Mouse (Mus musculus) heart, embryonic 16.5 days (tissue): ENCODE data around the gene Ccdc24. TPM values are rescaled to one million over a fixed set of nuclear protein-coding genes. Genes with fewer than 3 reads are reported as not detected.

Experiments used
- ATAC-seq: fragments of 200-750 bp; cut with Nextera tagmentation; replicated peaks from 2 replicates; pipeline ENCODE4 v1.8.0; 2017; ENCODE audit warnings: moderate number of reproducible peaks; ENCODE audit not compliant: insufficient read depth, low FRiP score; ENCODE audit errors: extremely low read depth
- H3K27ac ChIP-seq: fragments of 300-500 bp; sonication (generic); 2 replicates; pipeline ENCODE4 v1.5.1; 2014; ENCODE audit warnings: mild to moderate bottlenecking, low read length, control low read depth, moderate library complexity
- H3K27me3 ChIP-seq: fragments of 300-500 bp; sonication (generic); 2 replicates; pipeline ENCODE4 v1.6.1; 2014; ENCODE audit warnings: low read length, mixed read lengths; ENCODE audit not compliant: control insufficient read depth, insufficient read depth
- H3K36me3 ChIP-seq: fragments of 300-500 bp; sonication (generic); 2 replicates; pipeline ENCODE4 v1.6.1; 2014; ENCODE audit not compliant: control insufficient read depth, insufficient read depth
- H3K4me1 ChIP-seq: fragments of 300-500 bp; sonication (generic); 2 replicates; pipeline ENCODE4 v1.6.1; 2014; ENCODE audit warnings: low read length, mixed read lengths; ENCODE audit not compliant: control insufficient read depth, insufficient read depth
- H3K4me2 ChIP-seq: fragments of 300-500 bp; sonication (generic); 2 replicates; pipeline ENCODE4 v1.6.1; 2014; ENCODE audit warnings: low read depth, mild to moderate bottlenecking, control low read depth, low read length
- H3K4me3 ChIP-seq: fragments of 300-500 bp; sonication (generic); 2 replicates; pipeline ENCODE4 v1.5.1; 2014; ENCODE audit warnings: mild to moderate bottlenecking, control low read depth, low read length
- H3K9ac ChIP-seq: fragments of 300-500 bp; sonication (generic); 2 replicates; pipeline ENCODE4 v1.6.1; 2014; ENCODE audit warnings: low read length, control low read depth
- H3K9me3 ChIP-seq: fragments of 300-500 bp; sonication (generic); replicated peaks from 2 replicates; pipeline ENCODE4 v1.6.1; 2016; ENCODE audit warnings: low read length; ENCODE audit not compliant: control insufficient read depth
- WGBS: fragments of 180-500 bp; shearing (Covaris S2); extraction: QIAGEN DNeasy Blood & Tissue Kit; methylation state at CpG from one replicate; pipeline ENCODE4 v1.1.7; 2014; 5-methylcytosine and 5-hydroxymethylcytosine counted together
- polyA plus RNA-seq: library from polyadenylated mRNA; unstranded; fragments of >200 nt; fragmentation: Nextera tagmentation; extraction: Ambion mirVana; gene quantifications from 2 replicates; pipeline ENCODE4 v1.2.1, GENCODE M21; 2015

The Ccdc24 gene
- polyA plus RNA-seq, result 0.51 and 0.55 TPM in 2 replicates

DNA sequence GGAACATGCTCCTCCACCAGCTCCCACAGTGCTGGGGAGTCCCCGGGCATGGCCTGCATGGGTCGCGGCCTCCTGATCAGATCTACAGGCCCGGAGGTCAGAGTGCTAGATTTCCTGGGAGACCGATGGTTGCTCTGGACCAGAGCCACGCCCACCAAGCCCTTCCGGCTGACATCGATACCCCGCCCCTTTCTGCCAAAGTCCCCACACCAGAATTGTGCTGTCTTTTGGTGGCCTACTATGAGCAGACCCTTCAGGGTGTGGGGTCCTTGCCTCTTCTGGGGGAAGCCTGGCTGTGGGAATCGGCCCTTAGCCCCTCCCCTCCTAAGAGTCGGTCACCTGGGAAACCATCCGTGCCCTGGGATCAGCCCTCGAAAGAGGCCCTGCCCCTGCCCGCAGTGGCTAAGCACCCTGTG, at the start of gene Ccdc24:
Gene Ccdc24 (minus strand): TSS at position 87 of the 416 bp plus-strand sequence.
- H3K36me3 ChIP-seq, result peaks cover 4% of the 10 kb centered on the region; the same call in 1 of the 2 replicates
- no peak; the same call in 1 of the 2 replicates for ATAC-seq
- peak within 1 kb of the TSS; percentile 58 for H3K9ac ChIP-seq
- H3K9me3 ChIP-seq, result no peaks in the 10 kb centered on the region
- 14% methylated on average over 14 of the region's 14 CpGs for WGBS
- H3K4me1 ChIP-seq, result peaks cover 5% of the 10 kb centered on the region
- no peak within 1 kb of the TSS for H3K27ac ChIP-seq
- H3K4me3 ChIP-seq, result peak within 1 kb of the TSS; percentile 31
- peaks cover 9% of the 10 kb centered on the region for H3K27me3 ChIP-seq
- H3K4me2 ChIP-seq, result peak within 1 kb of the TSS; percentile 68

DNA sequence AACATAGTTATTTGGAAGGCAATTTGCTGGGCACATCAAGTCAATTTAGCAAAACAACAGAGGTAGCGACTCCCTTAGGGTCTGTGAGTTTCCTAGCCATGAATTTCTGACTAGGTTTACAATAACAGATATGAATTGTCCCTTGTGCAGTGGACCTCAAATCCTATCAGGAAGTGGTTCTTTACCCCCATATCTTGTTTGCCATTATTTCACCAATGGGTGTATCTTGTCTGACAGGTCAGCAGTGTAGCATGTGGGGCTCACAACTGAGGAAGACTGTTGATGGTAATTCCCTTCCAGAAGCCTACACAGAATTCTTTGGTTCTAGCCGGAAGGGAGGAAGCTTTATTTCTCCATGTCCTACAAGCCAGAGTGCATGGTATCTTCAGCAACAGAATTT, 49.0 kb upstream of the Ccdc24 start:
- ATAC-seq, result no peak
- peaks cover 14% of the 10 kb centered on the region for H3K27me3 ChIP-seq
- H3K4me2 ChIP-seq, result no peak overlapping the region
- H3K9me3 ChIP-seq, result no peaks in the 10 kb centered on the region
- 91% methylated on average over 2 of the region's 2 CpGs for WGBS
- no peak overlapping the region for H3K27ac ChIP-seq
- H3K4me1 ChIP-seq, result peaks cover 26% of the 10 kb centered on the region
- no peak overlapping the region for H3K4me3 ChIP-seq
- H3K36me3 ChIP-seq, result no peaks in the 10 kb centered on the region
- no peak overlapping the region for H3K9ac ChIP-seq

DNA sequence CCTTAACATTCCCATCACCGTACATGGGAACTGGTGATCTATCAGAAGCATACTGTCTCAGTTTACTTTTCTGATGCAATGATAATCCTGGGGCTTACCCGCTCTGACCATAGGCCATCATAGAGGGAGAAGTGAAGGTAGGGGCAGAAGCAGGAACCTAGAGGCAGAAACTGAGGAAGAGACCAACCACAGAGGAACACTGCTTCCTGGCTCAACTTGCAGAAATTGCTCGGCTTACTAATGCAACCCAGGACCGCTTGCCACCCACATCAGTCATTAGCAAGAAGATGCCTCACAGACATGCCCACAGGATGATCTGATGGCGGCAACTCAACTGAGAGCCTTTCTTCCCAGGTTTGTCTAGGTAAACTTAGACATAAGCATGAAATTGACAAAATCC, 46.4 kb upstream of the Ccdc24 start:
- Histone ChIP-seq H3K4me3 (no peak overlapping the region), H3K4me1 (peaks cover 34% of the 10 kb centered on the region), H3K9me3 (no peaks in the 10 kb centered on the region), H3K27ac (peak overlapping the region; percentile 81), H3K36me3 (no peaks in the 10 kb centered on the region), H3K27me3 (peaks cover 3% of the 10 kb centered on the region; the same call in 1 of the 2 replicates), H3K4me2 (peak overlapping the region; percentile 22; the same call in 1 of the 2 replicates), H3K9ac (peak overlapping the region; percentile 22; the same call in 1 of the 2 replicates)
- ATAC-seq, result no peak
- WGBS, result 65% methylated on average over 5 of the region's 5 CpGs

DNA sequence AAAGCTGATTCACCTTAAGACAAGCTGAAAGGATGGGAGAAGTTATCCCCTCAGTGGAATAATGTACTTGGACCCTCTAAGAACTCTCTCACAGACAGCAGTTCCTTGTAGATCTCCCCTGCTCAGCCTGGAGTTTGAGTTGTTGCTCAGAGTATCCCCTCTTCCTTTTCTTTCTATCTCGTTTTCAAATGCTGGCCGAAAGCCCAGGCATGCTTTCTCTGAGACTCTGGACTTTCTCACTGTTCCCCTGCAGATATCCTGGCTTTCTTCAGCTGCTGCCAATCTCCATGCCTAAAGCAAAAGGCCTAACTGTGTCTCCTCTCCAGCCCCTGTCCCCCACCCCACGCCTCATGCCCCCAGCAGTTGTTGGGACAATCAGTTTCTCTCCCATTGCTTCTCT, 45.9 kb upstream of the Ccdc24 start:
- Histone ChIP-seq H3K27me3 (peaks cover 3% of the 10 kb centered on the region; the same call in 1 of the 2 replicates), H3K4me1 (peaks cover 34% of the 10 kb centered on the region), H3K4me3 (no peak overlapping the region), H3K4me2 (peak overlapping the region; percentile 22; the same call in 1 of the 2 replicates), H3K27ac (peak overlapping the region; percentile 81), H3K9ac (peak overlapping the region; percentile 22; the same call in 1 of the 2 replicates), H3K9me3 (no peaks in the 10 kb centered on the region), H3K36me3 (no peaks in the 10 kb centered on the region)
- no peak for ATAC-seq
- 17% methylated on average over 3 of the region's 3 CpGs for WGBS

DNA sequence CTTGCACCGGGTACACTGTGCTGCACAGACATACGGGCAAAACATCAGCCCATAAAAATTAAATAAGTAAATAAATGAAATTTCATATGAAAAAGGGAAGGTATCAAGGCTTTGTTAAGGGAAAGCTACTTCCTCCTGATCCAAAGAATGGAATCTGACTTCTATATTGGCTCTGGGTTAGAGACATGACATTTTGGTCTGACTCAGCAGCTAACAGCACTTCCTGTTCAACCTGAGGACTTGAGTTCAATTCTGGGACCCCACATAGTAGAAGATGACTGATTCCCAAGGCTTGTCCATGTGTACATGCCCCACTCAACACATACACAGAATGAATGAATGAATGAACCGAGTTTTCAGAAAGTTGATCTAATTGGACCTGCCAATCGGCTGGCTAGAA, 45.5 kb upstream of the Ccdc24 start:
- Histone ChIP-seq H3K9ac (no peak overlapping the region), H3K27me3 (peaks cover 3% of the 10 kb centered on the region; the same call in 1 of the 2 replicates), H3K27ac (peak overlapping the region; percentile 81), H3K36me3 (no peaks in the 10 kb centered on the region), H3K9me3 (no peaks in the 10 kb centered on the region), H3K4me2 (peak overlapping the region; percentile 22; the same call in 1 of the 2 replicates), H3K4me3 (no peak overlapping the region), H3K4me1 (peaks cover 35% of the 10 kb centered on the region)
- ATAC-seq, result no peak
- WGBS, result 77% methylated on average over 4 of the region's 4 CpGs

DNA sequence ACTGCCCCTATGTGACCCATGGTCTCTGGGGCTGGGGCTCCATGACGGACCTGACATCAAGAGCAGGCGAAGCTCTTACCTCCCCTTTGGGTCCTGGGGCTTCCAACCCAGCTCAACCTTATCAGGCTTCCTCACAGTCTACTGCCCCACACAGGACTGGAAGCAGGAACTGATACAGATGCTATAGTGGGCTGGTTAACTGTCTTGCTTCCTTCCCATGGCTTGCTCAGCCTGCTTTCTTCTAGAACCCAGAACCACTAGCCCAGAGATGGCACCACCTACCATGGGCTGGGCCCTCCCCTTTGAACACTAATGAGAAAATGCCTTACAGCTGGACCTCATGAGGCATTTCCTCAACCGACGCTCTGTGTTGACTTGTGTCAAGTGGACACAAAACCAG, 45.0 kb upstream of the Ccdc24 start:
- no peak overlapping the region for H3K27ac ChIP-seq
- ATAC-seq, result no peak
- H3K4me3 ChIP-seq, result no peak overlapping the region
- WGBS, result 74% methylated on average over 4 of the region's 4 CpGs
- peaks cover 36% of the 10 kb centered on the region for H3K4me1 ChIP-seq
- H3K9ac ChIP-seq, result no peak overlapping the region
- peaks cover 3% of the 10 kb centered on the region; the same call in 1 of the 2 replicates for H3K27me3 ChIP-seq
- no peaks in the 10 kb centered on the region for H3K36me3 ChIP-seq
- H3K4me2 ChIP-seq, result no peak overlapping the region
- H3K9me3 ChIP-seq, result no peaks in the 10 kb centered on the region

DNA sequence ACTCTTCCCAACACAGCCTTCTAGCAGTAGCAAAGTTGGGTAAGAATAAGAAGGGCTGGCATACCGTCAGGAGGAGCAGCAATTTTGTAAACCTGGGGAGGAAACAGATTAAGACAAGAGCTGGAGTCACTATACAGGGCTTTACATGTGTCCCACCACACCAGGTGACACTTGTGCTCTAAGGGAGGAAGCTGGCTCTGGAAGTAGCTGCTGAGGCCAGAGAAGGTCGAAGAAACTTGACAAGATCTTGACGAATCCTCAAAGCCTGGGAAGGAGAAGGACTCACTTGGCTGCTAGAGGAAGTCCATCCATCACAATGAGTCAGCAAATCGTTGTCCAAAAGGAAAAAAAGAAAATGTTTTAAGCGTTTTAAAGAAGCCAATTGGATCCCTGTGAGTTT, 44.0 kb upstream of the Ccdc24 start:
- WGBS, result 60% methylated on average over 5 of the region's 5 CpGs
- 0 out of 2 replicates have a peak overlapping the region, but pooled peaks have one; percentile 7 for H3K27ac ChIP-seq

DNA sequence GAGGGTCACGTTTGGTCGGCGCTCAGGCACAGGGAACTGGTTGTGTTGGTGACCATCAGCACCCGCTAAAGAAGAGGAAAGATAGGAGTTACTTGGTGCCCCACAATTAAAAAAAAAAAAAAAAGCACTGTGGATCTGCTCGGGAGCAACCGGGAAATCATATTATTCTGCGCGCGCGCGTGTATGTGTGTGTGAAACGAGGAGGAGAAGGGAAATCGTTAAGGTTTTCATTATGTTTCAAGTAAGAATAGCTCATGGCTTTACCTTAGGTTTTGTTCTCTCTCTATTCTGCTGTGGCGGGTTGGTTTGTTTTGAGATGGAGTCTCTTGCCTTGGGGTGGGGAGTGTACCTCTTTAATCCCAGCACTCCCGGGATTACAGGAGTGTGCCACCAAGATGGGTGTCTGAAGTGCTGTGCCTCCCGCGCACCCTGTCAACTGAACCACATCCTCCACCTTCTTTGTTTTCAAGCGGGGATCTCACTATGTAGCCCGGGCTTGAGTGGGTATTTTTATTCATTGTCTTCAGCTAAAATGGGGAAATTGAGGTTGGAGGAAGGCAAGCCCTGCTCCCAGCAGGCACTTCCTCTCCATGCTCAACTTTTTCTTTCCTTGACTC, 43.2 kb upstream of the Ccdc24 start:
- 0 out of 2 replicates have a peak overlapping the region, but pooled peaks have one; percentile 6 for H3K27ac ChIP-seq
- peaks cover 38% of the 10 kb centered on the region for H3K4me1 ChIP-seq
- H3K9me3 ChIP-seq, result no peaks in the 10 kb centered on the region
- peaks cover 12% of the 10 kb centered on the region for H3K36me3 ChIP-seq
- H3K4me3 ChIP-seq, result peak overlapping the region; percentile 63
- no peaks in the 10 kb centered on the region for H3K27me3 ChIP-seq
- WGBS, result 6% methylated on average over 19 of the region's 19 CpGs
- peak overlapping the region; percentile 99 for H3K4me2 ChIP-seq
- no peak for ATAC-seq
- peak overlapping the region; percentile 87 for H3K9ac ChIP-seq

More for the DNA sequence above, 44.0 kb upstream of the Ccdc24 start:
- H3K9ac ChIP-seq, result no peak overlapping the region
- peaks cover 38% of the 10 kb centered on the region for H3K4me1 ChIP-seq
- H3K9me3 ChIP-seq, result no peaks in the 10 kb centered on the region
- no peak overlapping the region for H3K4me2 ChIP-seq
- no peak for ATAC-seq
- no peak overlapping the region for H3K4me3 ChIP-seq
- peaks cover 7% of the 10 kb centered on the region for H3K36me3 ChIP-seq
- no peaks in the 10 kb centered on the region; the same call in 1 of the 2 replicates for H3K27me3 ChIP-seq
